Mouse (Mus musculus) bone marrow, adult 2 months (tissue): ENCODE measurements around the gene Gli2.

Source experiments
- CTCF ChIP-seq: fragments of 200-500 bp; IDR thresholded peaks from 2 replicates; pipeline ENCODE4 v1.5.1; 2011; ENCODE audit warnings: low read length, control low read depth; ENCODE audit not compliant: control insufficient read depth, insufficient read depth
- POLR2A ChIP-seq: fragments of 200-500 bp; IDR thresholded peaks from 2 replicates; pipeline ENCODE4 v1.6.1; 2011; ENCODE audit warnings: low read depth, mild to moderate bottlenecking, control low read depth, low read length, borderline replicate concordance; ENCODE audit not compliant: control insufficient read depth

DNA sequence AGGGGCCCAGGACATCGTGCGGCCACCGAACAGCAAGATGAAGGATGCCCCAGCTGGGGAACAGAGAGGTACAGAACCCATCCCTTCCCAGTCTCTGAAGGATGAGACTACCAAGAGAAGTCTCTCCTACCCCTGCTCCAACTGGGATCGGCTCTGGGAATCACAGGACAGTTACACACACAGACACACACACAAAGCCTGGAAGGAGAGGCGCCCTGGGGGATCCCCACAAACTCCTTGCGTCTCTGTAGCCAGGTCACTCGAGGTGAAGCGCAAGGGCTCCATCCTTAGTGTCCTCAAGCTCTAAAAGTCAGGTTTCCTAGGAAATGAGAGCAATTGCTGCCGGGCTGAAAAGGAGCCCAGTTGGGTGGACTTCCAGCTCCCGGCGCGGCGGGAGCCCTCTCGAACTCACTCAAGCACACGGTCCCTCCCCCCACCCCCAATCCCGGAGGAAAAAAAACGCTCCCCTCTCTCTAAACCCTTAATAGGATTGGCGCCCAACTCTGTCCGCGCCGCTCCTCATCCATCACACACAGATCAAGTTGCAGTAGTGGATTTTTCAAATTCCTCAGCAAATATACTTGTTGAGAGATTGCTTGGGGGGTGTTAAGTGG, 1.4 kb downstream of the Gli2 start:
- TF ChIP-seq POLR2A (no peak), CTCF (no peak)
